Mouse (Mus musculus) lung, postnatal 14 days (tissue): ENCODE data around the gene Snf8.

ENCODE experiments used
- DNase-seq: peaks from one replicate; pipeline ENCODE4 v3.0.0; 2021

Snf8 gene

DNA sequence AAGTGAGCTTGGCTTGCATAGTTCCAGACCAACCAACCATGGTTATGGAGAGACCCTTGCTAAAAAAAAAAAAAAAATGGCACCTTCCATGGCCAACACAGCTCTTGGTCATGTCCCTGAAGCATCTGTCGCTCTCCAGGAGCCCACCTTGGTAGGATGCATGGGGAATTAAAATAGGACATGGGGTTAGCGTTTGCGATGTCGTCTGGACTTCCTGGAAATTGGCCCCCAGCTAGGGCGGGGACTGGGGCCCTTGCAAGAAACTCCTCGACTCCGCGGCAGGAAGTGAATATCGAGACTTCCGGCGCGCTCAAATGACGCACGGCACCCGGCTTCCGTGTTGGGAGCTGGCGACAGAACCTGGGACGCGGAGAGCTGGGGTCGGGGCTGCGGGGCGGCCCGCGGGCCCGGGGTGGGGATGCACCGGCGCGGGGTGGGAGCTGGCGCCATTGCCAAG lies at the start of gene Snf8:
Snf8 (plus strand) TSS at position 290 of the 457 bp plus-strand sequence.
- peak; percentile 97 for DNase-seq

DNA sequence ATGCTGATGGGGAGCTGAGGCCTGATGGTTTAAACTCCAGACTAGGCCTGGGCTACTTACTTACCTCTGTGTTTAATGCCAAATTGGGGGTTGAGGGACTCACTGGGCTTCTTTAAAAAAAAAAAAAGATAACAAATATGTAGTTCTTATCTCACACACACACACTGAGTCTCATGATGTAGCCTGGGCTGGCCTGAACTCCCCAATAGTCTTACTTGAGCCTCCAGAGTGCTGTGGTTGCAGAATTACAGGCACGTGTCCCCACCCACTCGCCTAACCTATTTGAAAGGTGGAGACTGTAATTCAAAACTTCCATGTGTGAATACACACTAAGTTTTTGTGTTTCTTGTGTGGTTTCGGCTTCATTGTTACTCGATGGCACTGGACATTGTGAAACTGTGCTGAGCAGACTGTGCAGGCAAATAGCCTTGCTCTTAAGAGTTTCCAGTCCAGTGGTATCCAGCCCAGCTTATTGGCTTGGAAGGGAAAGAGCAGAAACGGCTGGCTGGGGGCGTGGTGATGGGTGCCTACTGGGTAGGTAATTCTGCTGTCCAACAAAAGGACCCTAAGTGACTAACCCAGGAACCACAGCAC lies 46.7 kb upstream of the Snf8 start:
- no peak for DNase-seq

DNA sequence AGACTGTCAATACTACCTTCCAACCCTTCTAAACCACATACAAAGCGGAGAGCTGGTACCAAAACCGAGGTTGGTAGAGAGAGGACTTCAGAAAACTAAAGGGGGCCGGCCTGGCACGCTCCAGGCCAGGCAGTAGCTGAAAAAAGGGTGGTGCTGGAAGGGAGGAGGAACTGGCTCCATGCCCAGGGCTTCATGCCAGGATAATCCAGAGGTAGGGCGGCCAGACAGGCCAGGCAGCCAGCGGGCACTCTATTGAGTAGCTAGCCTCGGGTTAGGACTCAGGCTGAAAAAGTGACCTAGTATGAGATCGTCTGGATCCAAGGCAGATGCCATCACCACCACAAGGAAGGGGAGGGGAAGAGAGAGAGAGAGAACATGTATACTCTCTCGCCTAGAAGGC lies 46.2 kb upstream of the Snf8 start:
- peak; percentile 87 for DNase-seq

DNA sequence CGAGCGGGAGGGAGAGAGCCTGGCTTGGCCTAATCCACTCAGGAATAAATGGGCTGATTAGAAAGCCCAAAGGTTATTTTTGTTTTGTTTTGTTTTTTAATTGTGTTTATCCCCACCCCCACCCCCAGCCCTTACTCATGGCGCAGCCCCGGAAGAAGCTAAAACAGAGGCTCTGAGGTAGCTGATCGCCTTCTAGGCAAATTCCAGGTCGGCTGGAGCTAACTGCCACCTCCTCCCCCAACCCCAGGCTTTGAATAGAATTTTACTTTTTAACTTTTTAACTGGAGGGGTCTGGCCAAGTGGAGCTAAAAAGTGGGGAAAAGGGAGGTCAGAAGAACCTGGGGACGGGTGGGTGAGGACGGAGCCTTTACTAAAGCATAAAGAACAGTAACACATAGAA lies 44.8 kb upstream of the Snf8 start:
- no peak for DNase-seq

DNA sequence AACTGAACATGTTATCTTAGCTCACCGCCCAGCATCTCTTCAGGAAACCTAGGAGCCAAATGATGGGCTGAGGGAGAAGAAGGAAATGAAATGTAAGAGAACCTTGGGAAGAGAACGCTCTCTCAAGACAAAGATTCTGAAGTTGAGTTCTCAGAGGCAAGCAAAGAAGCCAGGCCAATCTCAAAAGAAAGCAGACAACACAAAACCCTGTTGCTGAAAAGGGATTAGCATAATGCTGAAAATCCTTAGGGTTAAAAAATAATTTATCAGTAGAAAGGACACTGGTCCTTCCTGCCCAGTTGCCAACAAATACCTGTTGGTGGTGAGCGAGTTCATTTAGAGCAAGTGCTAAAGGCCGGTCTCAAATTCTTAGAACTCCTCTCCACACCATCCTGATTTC lies 44.3 kb upstream of the Snf8 start:
- no peak for DNase-seq

DNA sequence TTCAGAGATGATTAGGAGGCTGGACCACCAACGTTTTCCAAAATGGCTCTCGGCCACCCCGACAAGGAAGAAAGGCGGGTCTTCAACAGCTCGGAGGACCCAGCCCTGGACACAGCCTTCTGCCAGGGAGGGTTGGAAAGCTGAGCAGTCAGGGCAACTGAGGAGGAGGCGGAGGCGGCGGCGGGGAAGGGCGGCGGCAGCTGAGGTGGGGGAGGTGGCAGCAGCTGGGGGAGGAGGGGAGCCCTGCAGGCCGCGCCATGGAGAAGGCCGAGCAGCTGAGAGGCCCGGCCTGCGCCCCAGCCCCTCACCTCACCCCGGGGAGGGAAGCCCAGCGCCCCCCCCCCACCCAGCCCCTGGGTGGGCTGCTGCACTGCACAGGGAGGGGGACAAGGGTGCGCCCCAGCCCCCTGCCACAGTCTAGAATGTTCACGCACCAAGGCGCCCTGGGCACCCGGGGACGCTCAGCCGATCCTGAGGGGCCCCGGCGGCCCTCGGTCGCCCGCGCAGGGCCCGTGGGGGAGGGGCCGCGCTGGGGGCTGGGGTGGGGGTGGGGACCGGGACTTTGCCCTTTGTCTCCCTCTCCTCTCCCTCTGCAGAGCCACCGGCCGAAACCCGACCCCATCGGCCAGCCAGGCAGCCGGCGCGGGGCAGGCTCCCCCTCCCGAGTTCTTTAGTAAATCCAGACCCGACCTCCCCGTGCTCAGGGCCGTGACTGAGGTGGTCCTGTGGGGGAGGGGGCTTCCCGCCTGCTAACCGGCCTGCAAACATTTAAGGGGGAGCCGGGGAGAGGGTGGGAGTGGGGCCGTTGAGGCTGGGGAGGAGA lies 43.6 kb upstream of the Snf8 start:
- no peak for DNase-seq

DNA sequence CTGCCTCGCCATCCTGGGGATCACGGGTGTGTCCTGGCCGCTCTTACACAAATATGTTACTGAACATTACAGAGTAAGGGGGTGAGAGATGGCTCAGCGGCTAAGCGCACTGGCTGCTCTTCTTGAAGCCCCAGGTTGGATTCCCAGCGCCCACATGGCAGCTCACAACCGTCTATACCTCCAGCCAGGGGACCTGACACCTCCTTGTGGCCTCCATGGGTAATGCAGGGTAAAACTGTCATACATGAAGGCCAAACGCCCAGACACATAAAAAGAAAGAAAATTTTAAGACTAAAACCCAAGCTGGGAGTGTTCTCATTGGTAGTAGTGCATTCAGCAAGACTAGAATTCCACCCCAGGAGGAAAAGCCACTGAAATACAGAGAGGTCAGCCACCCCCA lies 40.5 kb upstream of the Snf8 start:
- no peak for DNase-seq

DNA sequence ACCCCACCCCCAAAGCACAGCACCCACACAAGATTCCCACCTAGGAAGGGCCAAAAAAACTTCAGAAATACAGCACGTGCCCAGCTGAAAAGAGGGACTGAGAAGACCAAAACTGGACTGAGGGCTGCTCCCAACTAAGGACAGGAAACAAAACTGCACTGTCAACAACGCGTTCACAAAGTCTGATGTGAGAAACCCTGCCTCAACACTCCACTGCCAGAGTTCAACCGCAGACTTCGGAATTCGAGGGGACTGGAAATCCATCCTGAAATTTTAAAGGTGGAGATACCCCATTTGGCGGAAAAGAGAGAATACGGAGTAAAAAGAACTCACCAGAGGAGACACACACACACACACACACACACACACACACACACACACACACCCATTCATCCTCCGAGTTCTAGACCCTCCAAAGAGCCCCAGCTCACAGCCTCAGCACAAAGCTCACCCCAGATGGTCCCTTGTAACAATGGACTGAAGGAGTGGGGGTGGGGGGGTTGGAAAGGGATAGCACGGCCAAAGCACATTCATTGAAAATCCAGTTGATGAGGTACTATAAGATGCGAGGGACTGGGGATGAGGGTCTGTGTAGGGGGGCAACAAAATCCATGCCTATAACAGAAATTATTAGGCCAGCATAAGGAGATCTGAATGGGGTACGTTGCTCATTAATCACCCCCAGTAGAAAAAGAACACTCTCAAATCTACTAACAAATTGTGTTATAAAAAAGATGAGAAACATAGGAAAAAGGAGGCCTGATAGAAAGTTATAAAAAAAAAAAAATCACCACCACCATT lies 31.4 kb upstream of the Snf8 start:
- no peak for DNase-seq

DNA sequence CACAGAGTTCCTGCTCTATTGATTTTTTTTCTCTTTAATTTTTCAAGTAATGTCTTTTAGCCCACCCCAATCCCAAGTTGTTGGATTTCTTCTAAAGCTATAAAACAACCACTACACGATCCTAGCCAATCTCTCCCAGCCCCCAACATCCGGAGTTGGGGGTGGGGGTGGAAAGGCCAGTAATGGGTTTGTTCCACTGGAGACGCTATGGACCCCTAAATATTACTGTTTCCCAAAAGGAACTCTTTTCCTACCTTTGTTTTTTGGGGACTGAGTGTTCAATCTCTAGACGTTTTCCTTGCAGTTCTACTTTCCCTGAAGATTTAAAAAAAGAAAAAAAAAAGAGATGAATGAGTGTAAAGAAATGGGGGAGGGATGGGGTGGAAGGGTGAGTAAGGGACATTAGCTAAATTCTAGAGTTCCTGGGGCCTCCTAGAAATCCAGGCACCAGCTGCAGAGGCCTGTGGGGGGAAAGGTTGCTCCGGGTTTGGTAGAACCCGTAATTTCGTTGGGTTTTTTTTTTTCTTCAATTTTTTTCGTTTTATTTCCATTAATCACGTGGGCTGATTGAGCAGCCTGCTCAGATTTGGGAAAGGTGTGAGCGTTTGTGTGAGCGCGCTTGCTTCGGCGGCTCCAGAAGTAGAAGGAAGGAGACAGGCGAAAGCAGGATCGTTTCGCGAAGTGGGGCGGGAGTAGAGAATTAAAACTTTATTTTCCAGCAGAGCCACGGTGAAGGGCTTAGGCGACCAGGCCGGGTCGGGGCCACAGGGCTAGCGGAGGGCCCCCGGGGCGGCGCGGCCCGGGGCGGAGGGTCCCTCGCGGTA lies 30.5 kb upstream of the Snf8 start:
- no peak for DNase-seq

DNA sequence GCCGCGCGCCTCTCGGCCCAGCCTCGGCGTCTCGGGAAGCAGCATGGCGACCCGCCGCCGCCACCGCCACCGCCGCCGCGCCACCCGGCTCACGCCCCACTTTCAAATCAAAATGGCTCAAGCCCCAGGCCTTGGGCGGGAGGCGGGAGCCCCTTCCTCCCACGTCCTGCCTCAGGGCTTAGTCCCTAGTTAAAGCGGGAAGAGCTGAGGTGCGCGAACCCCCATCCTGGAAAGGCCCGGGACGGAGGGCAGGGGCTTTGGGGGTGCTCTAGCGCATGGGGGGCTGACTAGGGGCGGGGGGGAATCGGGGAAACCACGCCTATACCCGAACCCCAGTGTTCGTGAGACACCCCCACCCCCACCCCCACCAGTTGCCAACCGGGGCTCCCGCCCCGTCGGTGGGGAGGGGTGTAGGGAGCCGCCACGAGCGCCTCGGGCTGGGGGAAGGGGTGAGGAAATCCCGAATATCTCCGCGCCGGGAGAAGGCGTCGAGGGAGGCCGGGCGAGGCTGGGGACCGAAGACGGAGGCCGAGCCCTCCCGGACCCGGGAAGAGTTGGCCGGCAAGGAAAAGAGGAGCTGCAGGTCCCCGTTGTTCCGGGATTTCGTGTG lies 29.8 kb upstream of the Snf8 start:
- no peak for DNase-seq

DNA sequence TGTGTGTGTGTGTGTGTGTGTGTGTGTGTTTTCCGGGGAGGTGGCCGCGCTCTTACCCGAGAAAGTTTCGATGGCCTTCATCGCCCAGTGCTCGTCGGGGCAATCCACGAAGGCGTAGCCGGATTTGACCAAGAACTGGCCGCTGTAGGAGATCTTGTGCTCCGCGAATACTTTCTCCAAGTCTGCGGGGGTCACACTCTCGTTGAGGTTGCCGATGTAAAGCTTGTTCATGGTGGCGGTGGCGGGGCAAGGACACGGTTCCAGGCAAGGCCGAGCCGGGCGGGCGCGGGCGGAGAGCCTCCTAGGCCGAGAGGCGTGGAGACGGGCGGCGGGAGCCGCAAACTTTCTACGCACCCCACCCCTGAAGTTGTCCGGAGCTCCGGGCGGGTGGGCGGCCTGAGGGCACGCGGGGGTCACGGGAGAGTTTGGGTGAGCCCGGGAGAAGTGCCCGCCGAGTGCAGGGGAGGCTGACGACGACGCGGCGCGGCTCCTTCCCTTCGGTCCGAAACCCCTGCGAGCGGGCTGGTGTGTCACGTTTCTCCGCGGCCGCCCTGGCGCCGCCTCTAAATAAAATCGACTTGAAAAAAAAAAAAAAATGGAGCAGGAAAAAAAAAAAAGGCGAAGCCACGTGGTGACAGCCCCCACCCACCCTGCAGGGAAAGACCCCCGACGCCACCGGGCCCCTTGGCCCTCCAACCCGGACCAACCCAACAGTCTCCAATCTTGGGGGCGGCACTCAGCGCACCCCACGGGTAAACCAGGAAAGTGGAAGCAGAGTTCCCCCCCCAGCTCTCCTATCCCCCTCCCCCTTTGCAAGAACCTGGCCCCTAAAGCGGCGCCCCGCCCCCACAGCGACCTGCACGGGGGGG lies 29.0 kb upstream of the Snf8 start, which contains the start of gene Igf2bp1:
Igf2bp1 (minus strand) TSS at position 538 of the 869 bp plus-strand sequence.
- peak; percentile 19 for DNase-seq

DNA sequence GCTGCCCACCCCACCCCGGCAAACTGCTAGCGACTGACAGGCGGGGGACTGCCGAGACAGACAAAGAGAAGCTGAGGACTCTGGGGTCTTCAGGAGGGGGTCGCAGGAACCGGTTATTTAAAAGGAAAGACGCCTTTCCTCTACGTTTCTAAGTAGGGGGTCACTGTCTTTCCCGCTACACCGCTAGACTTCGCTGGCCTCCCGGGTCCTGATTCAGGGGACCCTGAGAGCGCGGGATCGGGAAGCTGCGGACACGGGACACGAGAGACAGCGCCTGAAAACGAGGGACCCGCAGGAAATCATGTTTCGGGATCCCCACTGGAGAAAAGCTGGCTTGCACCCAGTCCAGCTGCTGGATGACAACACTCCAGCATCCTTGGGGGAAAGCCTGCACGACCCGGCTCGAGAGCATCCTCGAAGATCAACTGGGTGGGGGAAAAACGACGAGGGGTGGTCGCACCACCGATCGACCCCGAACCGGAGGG lies 28.3 kb upstream of the Snf8 start:
- DNase-seq = no peak

DNA sequence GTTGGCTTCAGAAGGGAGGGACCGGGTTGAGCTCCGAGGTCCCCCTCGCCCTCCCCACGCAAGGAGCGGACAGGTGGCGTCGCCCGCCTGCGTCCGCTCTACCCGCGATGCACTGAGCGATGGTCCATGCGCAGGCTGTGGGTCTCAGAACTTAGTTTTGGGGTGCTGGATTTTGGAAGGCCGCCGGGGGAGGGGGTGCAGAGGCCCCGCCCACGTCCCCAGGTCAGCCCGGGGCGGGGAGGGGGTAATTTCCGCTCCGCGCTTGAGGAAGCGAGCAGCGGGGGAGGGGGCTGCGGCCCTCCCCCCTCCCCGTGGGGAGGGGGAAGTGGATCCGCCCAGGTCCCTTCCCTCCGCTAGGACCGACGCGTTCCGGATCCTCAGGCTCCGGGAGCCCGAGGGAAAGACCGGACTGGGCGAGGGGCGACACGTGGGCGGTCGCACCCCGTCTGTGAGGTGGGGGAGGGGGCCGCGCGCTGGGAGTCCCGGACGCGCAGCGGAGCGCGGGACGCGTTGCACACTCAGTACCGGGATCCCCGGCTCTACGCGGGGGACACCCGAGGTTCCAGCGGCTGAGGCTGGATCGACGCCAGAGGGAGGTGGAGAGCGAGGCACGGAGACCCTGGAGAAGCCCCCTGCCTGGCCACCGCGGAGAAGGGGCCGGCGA lies 27.7 kb upstream of the Snf8 start:
- DNase-seq = peak; percentile 14

DNA sequence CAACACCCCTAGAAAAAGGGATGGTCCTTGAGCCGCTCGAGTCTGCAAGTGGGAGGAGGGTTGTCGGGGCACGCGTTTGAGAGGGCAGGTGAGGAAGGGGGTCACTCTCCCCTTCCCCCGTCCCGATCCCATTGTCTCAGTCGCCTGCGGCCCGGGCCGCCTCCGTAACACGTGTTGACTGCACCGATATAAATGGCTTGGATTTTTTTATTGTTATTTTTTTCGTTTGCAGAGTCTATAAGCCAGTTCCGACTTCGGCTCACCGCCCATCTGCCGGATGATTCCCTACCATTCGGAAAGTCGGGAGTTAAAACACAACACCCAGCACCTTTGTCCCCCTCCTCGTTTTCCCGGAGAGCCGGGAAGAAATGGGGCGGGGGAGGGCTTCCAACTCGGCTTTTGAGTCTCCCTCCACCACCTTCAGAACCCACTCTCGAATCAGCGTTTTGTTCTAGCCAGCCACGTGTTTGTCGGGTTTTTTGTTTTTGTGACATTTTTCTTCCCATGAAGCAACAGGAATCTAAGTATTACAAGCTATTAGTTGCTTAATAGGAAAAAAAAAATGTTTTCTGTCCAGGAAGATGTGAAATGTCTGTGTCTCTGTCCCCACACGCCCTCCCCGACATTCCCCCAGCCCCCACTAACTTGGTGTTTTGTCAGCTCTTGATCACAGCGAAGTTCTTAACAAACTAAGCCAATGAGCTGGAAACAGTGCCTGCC lies 27.0 kb upstream of the Snf8 start:
- DNase-seq = peak; percentile 16

DNA sequence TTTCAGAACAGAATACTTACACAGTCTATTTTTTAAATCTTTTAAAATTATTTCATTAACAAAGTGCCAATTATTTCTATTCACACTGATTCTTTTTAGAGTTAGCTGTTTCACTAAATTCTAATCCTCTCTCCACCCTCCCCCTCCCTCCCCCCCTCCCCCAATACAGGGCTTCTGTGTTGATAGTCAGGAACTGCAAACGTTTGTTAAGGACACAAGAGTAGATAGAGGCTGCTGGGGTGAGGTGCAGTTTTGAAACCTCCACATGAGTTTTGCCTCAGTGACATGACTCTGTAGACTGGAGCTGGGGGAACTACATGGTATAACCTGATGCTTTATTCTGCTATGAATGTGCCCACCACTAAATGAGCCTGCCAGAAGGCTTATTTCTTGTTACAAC lies 25.9 kb upstream of the Snf8 start:
- no peak for DNase-seq

DNA sequence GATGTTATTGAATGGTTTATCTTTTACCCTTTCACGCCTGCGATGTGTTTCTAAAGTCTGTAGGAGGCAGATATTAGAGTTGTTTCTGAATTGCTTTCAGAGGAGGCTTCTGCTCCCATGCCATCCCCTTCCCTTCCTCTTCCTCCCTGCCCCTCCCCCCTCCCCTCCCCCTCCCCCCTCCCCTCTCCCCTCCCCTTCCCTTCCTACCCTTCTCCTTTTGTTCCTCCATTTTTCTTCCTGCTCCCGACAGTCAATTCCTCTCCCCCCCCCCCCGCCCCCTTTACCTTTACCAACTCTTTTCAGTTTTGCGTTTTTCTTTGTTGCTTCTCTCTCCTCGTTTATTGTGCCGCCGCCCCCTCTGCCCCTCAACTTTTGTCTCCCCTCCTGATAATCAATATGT lies 22.7 kb upstream of the Snf8 start:
- DNase-seq = no peak

DNA sequence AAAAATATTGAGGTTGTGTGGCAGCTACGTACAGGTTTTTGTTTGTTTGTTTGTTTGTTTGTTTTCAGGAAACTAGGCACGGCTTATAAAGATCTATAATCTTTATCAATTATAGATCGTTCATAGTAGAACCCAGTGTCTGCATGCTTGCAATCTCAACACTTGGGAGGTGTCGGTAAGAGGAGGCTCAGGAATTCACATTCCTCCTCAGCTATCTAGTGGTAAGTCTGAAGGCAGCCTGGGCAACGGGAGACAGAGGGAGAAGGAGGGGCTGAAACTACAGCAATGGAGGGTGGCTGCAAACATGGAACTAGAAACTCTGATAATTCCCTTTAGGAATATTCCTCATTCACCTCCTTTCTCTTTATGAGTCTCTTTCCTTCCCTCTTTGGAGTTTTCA lies 19.3 kb upstream of the Snf8 start:
- no peak for DNase-seq

DNA sequence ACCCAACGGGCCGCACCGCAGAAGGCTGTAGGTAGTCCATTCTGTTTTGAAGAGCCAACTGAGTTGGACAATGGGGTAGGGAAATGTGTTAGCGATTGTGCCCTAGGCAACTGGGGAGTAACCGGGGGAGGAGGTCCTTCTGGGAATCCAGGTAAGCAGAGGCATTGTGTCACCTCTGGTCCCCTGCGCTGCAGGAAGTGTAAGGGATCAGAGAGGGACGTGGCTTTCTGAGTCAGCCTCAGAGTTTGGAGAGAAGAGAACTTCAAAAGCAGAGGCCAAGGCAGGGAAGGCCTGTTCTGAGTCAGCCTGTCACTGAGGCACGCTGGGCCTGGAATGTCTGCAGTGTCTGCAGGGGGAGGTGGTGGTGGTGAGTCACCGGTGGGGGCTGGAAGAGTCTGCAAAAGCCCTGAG lies 16.7 kb upstream of the Snf8 start:
- no peak for DNase-seq

DNA sequence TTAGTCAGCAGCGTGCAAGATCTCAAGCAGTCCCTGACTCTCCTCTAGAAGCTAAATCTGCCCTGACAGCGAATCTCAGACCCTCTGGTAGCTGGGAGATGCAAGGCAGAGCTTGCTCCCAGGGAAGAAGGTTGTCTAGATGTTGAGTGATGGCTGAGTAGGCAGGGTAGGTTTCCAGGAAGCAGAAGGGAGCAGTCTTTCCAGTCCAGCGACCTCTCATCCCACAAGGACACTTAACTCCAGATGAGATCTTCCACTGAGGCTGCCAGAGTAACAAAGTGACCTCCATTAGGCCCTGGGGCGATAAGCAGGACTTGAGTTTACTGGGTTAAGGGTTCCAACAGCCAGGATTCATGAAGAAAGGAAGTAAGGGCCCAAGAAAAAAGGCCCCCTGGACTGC lies 14.1 kb upstream of the Snf8 start:
- no peak for DNase-seq

DNA sequence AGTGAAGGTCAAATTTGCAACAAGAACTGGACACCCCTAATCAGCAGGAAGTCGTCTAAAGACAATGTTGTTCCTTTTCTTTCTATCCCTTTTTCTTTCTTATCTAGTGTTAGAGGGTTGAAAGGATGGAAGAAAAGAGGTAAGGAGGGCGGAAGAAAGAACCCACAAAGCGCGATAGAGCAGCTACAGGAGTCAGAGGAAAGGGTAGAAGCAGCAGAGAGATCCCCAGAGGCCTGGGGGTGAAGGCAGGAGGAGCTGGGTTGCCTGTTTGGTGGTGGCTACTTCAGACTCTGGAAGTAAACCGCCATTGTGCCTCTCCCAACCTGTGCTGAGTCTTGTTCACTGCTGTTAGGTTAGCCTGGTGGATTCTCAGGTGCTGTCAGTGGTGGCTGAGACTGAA lies 6.6 kb upstream of the Snf8 start:
- no peak for DNase-seq
